Mouse (Mus musculus): ENCODE measurements around the gene Tbrg4. TPM values are rescaled to one million over a fixed set of nuclear protein-coding genes. Genes with fewer than 3 reads are reported as not detected.
A peak's percentile ranks its signal among the peaks of the same experiment; 100 is the strongest.

The Tbrg4 gene
- 52.1 and 58.0 TPM in 2 replicates for polyA plus RNA-seq (2014; fragmentation: Nextera tagmentation; extraction: Ambion mirVana)

- no peaks in the 10 kb centered on the region for H3K27me3 ChIP-seq (replicated peaks; ENCODE audit: control insufficient read depth, insufficient read depth, low read length)
- H3K9me3 ChIP-seq (ENCODE audit: control insufficient read depth, low read length), result no peaks in the 10 kb centered on the region
- H3K36me3 ChIP-seq (ENCODE audit: control insufficient read depth, insufficient read depth, low read length), result peaks cover 38% of the 10 kb centered on the region
- DNase-seq (ENCODE audit: low spot score) (peak; percentile 97), ATAC-seq (replicated peaks; ENCODE audit: low FRiP score, low TSS enrichment, low read depth) (peak; percentile 93)
- H3K9ac ChIP-seq (ENCODE audit: low read length), result peak within 1 kb of the TSS; percentile 86
- H3K4me3 ChIP-seq (ENCODE audit: low read depth, low read length), result peak within 1 kb of the TSS; percentile 81
- peaks cover 19% of the 10 kb centered on the region for H3K4me1 ChIP-seq (replicated peaks; ENCODE audit: control insufficient read depth, insufficient read depth, low read length)
- under 1% methylated on average over 65 of the region's 66 CpGs for WGBS
- peak within 1 kb of the TSS; percentile 95 for H3K4me2 ChIP-seq (ENCODE audit: low read length)
- H3K27ac ChIP-seq (ENCODE audit: low read depth), result peak within 1 kb of the TSS; percentile 90
Observed at GRCm38 (mm10) chr11:6625478-6626387, at the start of gene Tbrg4. Tbrg4 (minus strand) TSS chr11:6626067.

DNA sequence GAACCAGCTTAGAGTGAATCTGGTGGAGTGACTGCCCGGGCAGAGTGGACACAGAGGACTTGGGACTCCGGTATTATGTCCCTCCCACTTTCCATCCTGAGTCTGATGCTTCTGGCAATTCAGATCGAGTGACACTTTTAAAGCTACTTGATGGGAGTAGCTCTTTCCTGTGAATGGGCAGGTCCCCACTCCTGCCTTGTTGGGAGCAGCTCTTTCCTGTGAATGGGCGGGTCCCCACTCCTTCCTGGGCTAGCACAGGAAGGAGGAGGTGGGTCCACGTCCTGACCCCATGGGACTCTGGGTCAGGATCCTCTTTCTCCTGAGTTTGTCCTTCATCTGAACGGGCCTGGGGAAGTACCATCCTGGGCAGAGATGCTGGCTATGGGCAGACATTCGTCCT lies 49.5 kb upstream of the Tbrg4 start:
- 66% methylated on average over 7 of the region's 7 CpGs for WGBS
- Histone ChIP-seq H3K4me3 (ENCODE audit: low read depth, low read length) (no peak overlapping the region), H3K36me3 (ENCODE audit: control insufficient read depth, insufficient read depth, low read length) (no peaks in the 10 kb centered on the region), H3K4me1 (replicated peaks; ENCODE audit: control insufficient read depth, insufficient read depth, low read length) (peaks cover 7% of the 10 kb centered on the region), H3K9me3 (ENCODE audit: control insufficient read depth, low read length) (no peaks in the 10 kb centered on the region), H3K27me3 (replicated peaks; ENCODE audit: control insufficient read depth, insufficient read depth, low read length) (no peaks in the 10 kb centered on the region), H3K27ac (ENCODE audit: low read depth) (no peak overlapping the region), H3K9ac (ENCODE audit: low read length) (no peak overlapping the region), H3K4me2 (ENCODE audit: low read length) (no peak overlapping the region)
- DNase-seq (ENCODE audit: low spot score) (no peak), ATAC-seq (replicated peaks; ENCODE audit: low FRiP score, low TSS enrichment, low read depth) (no peak)

GRCm38 (mm10) chr11:6674701-6675100 lies 48.8 kb upstream of the Tbrg4 start:
- ATAC-seq (replicated peaks; ENCODE audit: low FRiP score, low TSS enrichment, low read depth) (no peak), DNase-seq (ENCODE audit: low spot score) (no peak)
- no peaks in the 10 kb centered on the region for H3K36me3 ChIP-seq (ENCODE audit: control insufficient read depth, insufficient read depth, low read length)
- no peak overlapping the region for H3K4me2 ChIP-seq (ENCODE audit: low read length)
- H3K9ac ChIP-seq (ENCODE audit: low read length), result no peak overlapping the region
- H3K4me3 ChIP-seq (ENCODE audit: low read depth, low read length), result no peak overlapping the region
- no peak overlapping the region for H3K27ac ChIP-seq (ENCODE audit: low read depth)
- peaks cover under 1% of the 10 kb centered on the region; the same call in 1 of the 2 replicates for H3K4me1 ChIP-seq (replicated peaks; ENCODE audit: control insufficient read depth, insufficient read depth, low read length)
- H3K9me3 ChIP-seq (ENCODE audit: control insufficient read depth, low read length), result no peaks in the 10 kb centered on the region
- no peaks in the 10 kb centered on the region for H3K27me3 ChIP-seq (replicated peaks; ENCODE audit: control insufficient read depth, insufficient read depth, low read length)
- WGBS, result 84% methylated on average over 9 of the region's 9 CpGs

- no peak for DNase-seq (ENCODE audit: low spot score)
- Histone ChIP-seq H3K36me3 (ENCODE audit: control insufficient read depth, insufficient read depth, low read length) (no peaks in the 10 kb centered on the region), H3K4me1 (replicated peaks; ENCODE audit: control insufficient read depth, insufficient read depth, low read length) (no peaks in the 10 kb centered on the region), H3K27me3 (replicated peaks; ENCODE audit: control insufficient read depth, insufficient read depth, low read length) (no peaks in the 10 kb centered on the region), H3K27ac (ENCODE audit: low read depth) (no peak overlapping the region), H3K9ac (ENCODE audit: low read length) (no peak overlapping the region), H3K4me3 (ENCODE audit: low read depth, low read length) (no peak overlapping the region), H3K9me3 (ENCODE audit: control insufficient read depth, low read length) (no peaks in the 10 kb centered on the region), H3K4me2 (ENCODE audit: low read length) (no peak overlapping the region)
- 86% methylated on average over 4 of the region's 4 CpGs for WGBS
- ATAC-seq (replicated peaks; ENCODE audit: low FRiP score, low TSS enrichment, low read depth), result no peak
Observed at GRCm38 (mm10) chr11:6670826-6671225, 45.0 kb upstream of the Tbrg4 start.

DNA sequence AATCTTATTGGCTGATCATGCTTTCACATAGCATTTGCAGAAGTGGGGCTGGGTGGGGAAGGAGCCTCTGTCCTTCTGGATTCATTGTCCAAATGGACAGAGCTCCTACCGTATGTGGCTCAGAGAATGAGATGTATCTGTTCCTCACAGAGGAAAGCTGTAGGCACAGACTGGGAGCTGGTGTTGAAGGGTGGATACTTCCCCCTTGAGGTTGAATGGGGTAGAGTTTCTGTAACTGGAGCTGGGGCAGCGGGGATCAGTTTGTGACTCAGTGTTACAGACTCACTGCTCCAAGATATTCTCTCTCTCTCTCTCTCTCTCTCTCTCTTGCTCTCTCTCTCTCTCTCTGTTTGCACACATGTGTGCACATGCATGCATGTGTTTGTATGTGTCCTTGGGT lies 44.2 kb upstream of the Tbrg4 start:
- Histone ChIP-seq H3K27me3 (replicated peaks; ENCODE audit: control insufficient read depth, insufficient read depth, low read length) (no peaks in the 10 kb centered on the region), H3K9me3 (ENCODE audit: control insufficient read depth, low read length) (no peaks in the 10 kb centered on the region), H3K4me3 (ENCODE audit: low read depth, low read length) (no peak overlapping the region), H3K4me2 (ENCODE audit: low read length) (no peak overlapping the region), H3K4me1 (replicated peaks; ENCODE audit: control insufficient read depth, insufficient read depth, low read length) (no peaks in the 10 kb centered on the region), H3K9ac (ENCODE audit: low read length) (no peak overlapping the region), H3K36me3 (ENCODE audit: control insufficient read depth, insufficient read depth, low read length) (no peaks in the 10 kb centered on the region), H3K27ac (ENCODE audit: low read depth) (no peak overlapping the region)
- 31% methylated on average over 2 of the region's 2 CpGs for WGBS
- ATAC-seq (replicated peaks; ENCODE audit: low FRiP score, low TSS enrichment, low read depth) (no peak), DNase-seq (ENCODE audit: low spot score) (no peak)

- WGBS, result 58% methylated on average over 9 of the region's 9 CpGs
- no peak for DNase-seq (ENCODE audit: low spot score)
- Histone ChIP-seq H3K27ac (ENCODE audit: low read depth) (no peak overlapping the region), H3K4me2 (ENCODE audit: low read length) (no peak overlapping the region), H3K9me3 (ENCODE audit: control insufficient read depth, low read length) (no peaks in the 10 kb centered on the region), H3K9ac (ENCODE audit: low read length) (no peak overlapping the region), H3K27me3 (replicated peaks; ENCODE audit: control insufficient read depth, insufficient read depth, low read length) (no peaks in the 10 kb centered on the region), H3K4me1 (replicated peaks; ENCODE audit: control insufficient read depth, insufficient read depth, low read length) (no peaks in the 10 kb centered on the region), H3K36me3 (ENCODE audit: control insufficient read depth, insufficient read depth, low read length) (no peaks in the 10 kb centered on the region), H3K4me3 (ENCODE audit: low read depth, low read length) (no peak overlapping the region)
- no peak for ATAC-seq (replicated peaks; ENCODE audit: low FRiP score, low TSS enrichment, low read depth)
Observed at GRCm38 (mm10) chr11:6669041-6669440, 43.2 kb upstream of the Tbrg4 start.

DNA sequence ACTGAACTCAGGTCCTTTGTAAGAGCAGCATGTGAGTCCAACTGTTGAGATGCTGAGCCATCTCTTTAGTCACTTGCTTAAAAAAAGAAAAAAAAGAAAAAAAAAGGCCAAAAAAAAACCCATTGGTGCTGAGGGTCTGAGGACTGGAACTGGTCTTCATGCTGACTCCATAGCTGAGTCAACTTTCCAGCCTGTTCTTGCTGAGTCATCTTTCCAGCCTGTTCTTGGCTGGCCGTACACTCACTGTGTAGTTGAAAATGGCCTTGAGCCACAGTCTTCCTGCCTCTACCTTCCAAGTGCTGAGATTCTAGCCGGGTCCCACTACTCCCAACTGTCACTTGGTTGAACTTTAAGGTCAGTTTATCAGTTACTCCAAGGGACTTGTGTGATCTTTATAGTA lies 40.8 kb upstream of the Tbrg4 start:
- DNase-seq (ENCODE audit: low spot score), result no peak
- no peak for ATAC-seq (replicated peaks; ENCODE audit: low FRiP score, low TSS enrichment, low read depth)
- Histone ChIP-seq H3K4me2 (ENCODE audit: low read length) (no peak overlapping the region), H3K9ac (ENCODE audit: low read length) (no peak overlapping the region), H3K27me3 (replicated peaks; ENCODE audit: control insufficient read depth, insufficient read depth, low read length) (no peaks in the 10 kb centered on the region), H3K27ac (ENCODE audit: low read depth) (no peak overlapping the region), H3K36me3 (ENCODE audit: control insufficient read depth, insufficient read depth, low read length) (no peaks in the 10 kb centered on the region), H3K4me1 (replicated peaks; ENCODE audit: control insufficient read depth, insufficient read depth, low read length) (no peaks in the 10 kb centered on the region), H3K4me3 (ENCODE audit: low read depth, low read length) (no peak overlapping the region), H3K9me3 (ENCODE audit: control insufficient read depth, low read length) (no peaks in the 10 kb centered on the region)
- 82% methylated on average over 2 of the region's 2 CpGs for WGBS

GRCm38 (mm10) chr11:6661206-6661605 lies 35.3 kb upstream of the Tbrg4 start:
- H3K9ac ChIP-seq (ENCODE audit: low read length), result no peak overlapping the region
- no peak overlapping the region for H3K4me3 ChIP-seq (ENCODE audit: low read depth, low read length)
- no peaks in the 10 kb centered on the region for H3K36me3 ChIP-seq (ENCODE audit: control insufficient read depth, insufficient read depth, low read length)
- WGBS, result 68% methylated on average over 14 of the region's 14 CpGs
- H3K27ac ChIP-seq (ENCODE audit: low read depth), result no peak overlapping the region
- ATAC-seq (replicated peaks; ENCODE audit: low FRiP score, low TSS enrichment, low read depth), result no peak
- no peaks in the 10 kb centered on the region for H3K27me3 ChIP-seq (replicated peaks; ENCODE audit: control insufficient read depth, insufficient read depth, low read length)
- no peak overlapping the region for H3K4me2 ChIP-seq (ENCODE audit: low read length)
- H3K9me3 ChIP-seq (ENCODE audit: control insufficient read depth, low read length), result no peaks in the 10 kb centered on the region
- H3K4me1 ChIP-seq (replicated peaks; ENCODE audit: control insufficient read depth, insufficient read depth, low read length), result no peaks in the 10 kb centered on the region
- DNase-seq (ENCODE audit: low spot score), result no peak

DNA sequence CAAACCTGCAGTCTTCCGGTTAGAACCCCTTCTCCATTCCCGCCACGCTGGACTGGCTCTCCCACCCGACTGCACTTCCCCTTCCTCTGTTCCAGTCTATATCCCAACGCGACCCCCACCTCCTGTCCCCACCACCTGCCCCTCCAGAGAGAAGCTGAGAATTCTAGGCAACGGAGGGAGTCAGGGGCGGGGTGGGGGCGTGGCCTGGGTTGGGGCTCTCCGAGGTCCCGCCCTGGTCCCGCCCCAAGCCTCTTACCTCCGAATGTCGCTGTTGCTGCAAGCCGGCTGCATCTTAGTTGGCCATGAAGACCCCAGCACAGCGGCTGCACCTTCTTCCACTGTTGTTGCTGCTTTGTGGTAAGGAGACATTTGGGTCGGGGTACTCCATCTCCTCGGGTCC lies 32.4 kb upstream of the Tbrg4 start, which contains the start of gene Ramp3:
Gene Ramp3, plus strand, starts transcription at position 251 of the 400 bp plus-strand sequence.
- ATAC-seq (replicated peaks; ENCODE audit: low FRiP score, low TSS enrichment, low read depth) (peak; percentile 73), DNase-seq (ENCODE audit: low spot score) (peak; percentile 81)
- H3K9ac ChIP-seq (ENCODE audit: low read length), result peak within 1 kb of the TSS; percentile 32
- H3K36me3 ChIP-seq (ENCODE audit: control insufficient read depth, insufficient read depth, low read length), result no peaks in the 10 kb centered on the region
- 0% methylated on average over 18 of the region's 18 CpGs for WGBS
- H3K9me3 ChIP-seq (ENCODE audit: control insufficient read depth, low read length), result no peaks in the 10 kb centered on the region
- H3K27ac ChIP-seq (ENCODE audit: low read depth), result no peak within 1 kb of the TSS
- no peaks in the 10 kb centered on the region for H3K27me3 ChIP-seq (replicated peaks; ENCODE audit: control insufficient read depth, insufficient read depth, low read length)
- no peaks in the 10 kb centered on the region for H3K4me1 ChIP-seq (replicated peaks; ENCODE audit: control insufficient read depth, insufficient read depth, low read length)
- H3K4me3 ChIP-seq (ENCODE audit: low read depth, low read length), result peak within 1 kb of the TSS; percentile 44
- H3K4me2 ChIP-seq (ENCODE audit: low read length), result peak within 1 kb of the TSS; percentile 66
